Mouse (Mus musculus): ENCODE results near the gene Pde3b.
"Not testable (repeated sequence)": the region's sequence is repeated elsewhere in the genome, so short reads cannot be mapped to it uniquely, and the experiment has no call there.

- not testable (repeated sequence) for TF ChIP-seq EP300, CTCF (IDR thresholded peaks at IDR 0.05; ENCODE audit: low read depth)
These were observed 4.2 kb downstream of the Pde3b start for GRCm38 (mm10) chr7:114419331-114419730.
